Mouse (Mus musculus): Measurements from ENCODE around the gene Kif3a. TPM values are rescaled to one million over a fixed set of nuclear protein-coding genes. Genes with fewer than 3 reads are reported as not detected.
"Not testable (repeated sequence)": the region's sequence is repeated elsewhere in the genome, so short reads cannot be mapped to it uniquely, and the experiment has no call there.

The Kif3a gene
- total RNA-seq, 4 experiments from 2014 or later, result 115 to 156 (median 130) TPM

DNA sequence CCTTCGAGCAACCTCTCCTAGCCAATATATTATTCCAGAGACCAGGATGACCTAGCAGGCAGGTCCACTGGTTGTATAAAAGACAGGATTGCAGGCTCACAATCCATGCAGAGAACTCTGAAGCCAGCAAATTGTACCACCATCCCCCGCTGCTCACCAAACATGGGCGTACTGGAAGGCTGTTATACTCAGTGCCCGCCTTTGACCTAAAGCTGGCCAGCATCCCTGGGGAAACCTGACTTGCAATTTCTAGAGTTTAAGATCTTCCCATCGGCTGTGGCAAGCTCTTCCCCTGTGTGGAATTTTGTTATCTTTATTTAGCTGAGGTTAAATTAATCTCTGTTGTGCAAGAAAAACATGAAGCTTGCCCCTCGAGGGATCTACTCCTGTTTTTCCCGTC lies 24.2 kb upstream of the Kif3a start:
- no peak for DNase-seq (ENCODE audit: low spot score in 2 of 2)

DNA sequence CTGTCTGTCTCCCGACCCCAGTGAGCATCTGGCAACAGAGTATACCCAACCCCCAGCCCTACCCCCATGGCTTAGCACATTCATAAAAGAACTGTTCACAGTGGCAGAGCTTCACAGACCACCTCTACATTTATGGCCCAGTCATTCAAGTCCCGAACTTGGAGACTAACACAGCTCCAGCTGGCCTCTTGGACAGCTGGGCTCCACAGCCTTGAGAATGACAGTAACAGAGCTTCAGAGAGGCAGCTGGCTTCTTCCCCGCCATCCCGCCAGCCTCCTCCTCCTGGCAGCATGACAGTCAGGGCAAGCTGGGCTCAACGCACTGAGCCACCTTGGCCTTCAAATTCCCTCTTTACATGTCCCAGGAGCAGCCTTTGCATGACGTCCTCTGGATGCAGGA lies 20.9 kb upstream of the Kif3a start:
- DNase-seq (ENCODE audit: low spot score in 2 of 2), result no peak

DNA sequence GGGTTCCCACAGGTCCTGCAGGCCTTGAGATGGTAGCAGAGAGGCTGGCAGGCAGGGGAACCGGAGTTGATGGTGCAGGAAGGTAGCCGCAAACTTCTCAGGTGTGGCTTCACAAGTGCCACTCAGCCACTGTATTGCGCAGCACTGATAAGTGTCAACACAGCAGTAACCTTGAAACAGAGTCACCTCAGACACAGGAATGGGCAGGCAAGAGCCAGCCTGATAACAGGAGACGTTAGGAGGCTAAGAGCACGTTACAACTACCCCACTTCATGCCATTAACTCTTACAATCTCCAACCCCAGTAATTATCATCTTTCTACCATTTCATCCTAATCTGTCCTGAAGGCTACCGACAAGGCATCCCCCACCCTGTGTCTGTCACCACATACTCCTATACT lies 19.6 kb upstream of the Kif3a start:
- DNase-seq (ENCODE audit: low spot score in 2 of 2), result no peak

DNA sequence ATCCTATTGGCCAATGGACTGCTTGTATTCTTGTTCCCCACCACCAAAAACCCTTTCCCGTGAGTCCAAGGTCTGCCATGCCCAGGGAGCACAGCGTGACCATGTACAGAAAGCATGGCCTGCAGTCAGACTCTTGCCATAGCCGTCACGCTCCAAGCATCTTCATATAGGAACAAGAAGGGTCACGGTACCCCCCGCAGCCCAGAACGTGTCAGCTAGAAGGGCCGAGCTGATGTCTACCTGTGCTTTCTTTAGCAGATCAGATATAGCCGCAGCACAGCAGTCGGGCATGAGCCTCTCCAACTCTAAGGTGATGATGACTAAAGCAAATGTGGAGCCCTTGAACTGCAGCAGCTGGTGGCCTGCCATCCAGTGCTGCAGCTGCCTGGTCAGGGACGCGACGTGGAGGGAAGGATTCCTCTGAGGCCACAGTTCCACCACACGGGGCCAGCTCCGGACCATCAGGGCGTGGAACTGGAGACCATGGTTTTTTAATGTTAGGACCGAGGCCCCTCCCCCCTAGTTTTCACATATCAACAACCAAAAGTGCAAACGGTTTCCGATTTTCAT lies 19.1 kb upstream of the Kif3a start:
- no peak for DNase-seq (ENCODE audit: low spot score in 2 of 2)

DNA sequence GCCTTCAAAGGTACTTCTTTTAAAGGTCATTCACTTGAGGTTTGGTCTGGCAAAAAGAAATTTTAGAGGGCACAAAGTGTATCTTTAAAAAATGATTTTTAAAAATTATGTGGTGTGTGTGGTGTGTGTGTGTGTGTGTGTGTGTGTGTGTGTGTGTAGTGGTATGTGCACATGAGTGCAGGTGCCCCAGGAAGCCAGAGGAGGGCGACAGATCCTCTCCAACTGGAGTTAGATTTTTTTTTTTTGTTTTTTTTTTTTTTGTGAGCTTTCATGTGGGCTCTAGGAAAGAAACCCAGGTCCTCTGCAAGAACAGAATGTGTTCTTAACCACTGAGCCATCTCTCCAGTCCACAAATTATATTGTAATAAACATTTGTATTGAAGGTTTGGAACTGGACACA lies 16.5 kb upstream of the Kif3a start:
- DNase-seq (ENCODE audit: low spot score in 2 of 2), result no peak

DNA sequence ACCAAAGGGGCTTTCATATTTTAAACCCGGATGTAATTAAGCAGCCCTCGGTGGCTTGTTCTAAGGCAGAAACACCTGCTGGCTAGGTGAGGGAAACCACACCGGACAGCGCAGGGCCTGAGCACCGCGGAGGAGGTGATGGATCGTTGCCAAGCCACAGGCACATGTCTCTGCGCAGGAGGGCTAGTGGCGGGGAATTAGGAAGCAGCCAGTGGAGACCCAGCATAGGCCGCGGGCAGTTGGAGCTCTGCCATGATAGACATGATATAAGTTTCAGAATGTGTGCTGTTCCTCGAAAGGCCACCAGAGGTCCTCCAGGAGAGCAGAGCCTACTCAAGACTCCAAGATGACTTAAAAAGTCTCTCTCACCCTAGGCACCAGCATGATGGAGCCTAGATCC lies 15.4 kb upstream of the Kif3a start:
- DNase-seq (ENCODE audit: low spot score in 2 of 2), result no peak

DNA sequence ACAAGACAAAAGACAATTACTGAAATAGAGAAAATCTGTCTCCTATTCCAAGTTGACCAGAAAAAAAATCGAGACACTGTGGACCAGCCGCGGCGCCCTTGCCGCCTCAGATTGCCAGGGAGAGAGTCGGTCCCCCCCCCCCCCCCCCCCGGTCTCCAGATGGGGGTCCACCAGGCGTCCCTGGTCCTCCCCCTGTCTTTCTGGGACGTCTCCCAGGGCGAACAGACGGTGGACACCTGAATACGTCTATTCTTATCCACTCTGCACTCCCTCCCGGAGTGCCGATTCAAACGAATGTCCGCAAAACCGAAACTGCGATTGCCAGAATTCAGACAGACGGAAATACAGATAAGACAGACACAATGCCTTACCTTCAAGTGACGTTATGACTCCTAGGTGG lies 10.7 kb upstream of the Kif3a start:
- not testable (repeated sequence) for DNase-seq (ENCODE audit: low spot score in 2 of 2)

DNA sequence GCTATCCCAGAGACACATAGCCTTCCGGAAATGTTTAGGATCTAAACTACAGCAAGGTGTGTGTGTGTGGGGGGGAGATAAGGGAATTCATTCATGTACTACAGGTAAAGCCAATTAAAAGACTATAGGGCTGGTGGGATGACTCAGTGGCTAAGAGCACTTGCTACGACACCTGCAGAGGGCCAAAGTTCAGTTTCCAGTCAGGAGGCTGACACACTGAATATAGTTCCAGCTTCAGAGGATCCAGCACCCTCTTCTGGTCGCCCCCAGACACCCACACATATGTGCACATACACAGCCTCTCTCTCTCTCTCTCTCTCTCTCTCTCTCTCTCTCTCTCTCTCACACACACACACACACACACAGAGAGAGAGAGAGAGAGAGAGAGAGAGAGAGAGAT lies 9.2 kb upstream of the Kif3a start:
- not testable (repeated sequence) for DNase-seq (ENCODE audit: low spot score in 2 of 2)

DNA sequence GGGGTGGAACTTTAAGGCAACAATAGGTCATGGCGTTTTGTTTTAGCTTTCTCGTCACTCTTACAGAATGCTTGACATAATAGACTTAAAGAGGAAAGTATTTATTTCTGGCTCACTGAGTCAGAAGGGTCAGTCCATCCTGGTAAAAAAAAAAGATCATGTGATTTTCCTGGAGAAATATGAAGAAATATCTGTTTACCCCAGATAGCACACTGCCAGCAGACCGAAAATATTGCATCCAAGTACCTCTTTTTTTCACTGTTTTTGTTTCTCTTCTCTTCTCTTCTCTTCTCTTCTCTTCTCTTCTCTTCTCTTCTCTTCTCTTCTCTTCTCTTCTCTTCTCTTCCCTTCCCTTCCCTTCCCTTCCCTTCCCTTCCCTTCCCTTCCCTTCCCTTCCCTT lies 7.2 kb upstream of the Kif3a start:
- not testable (repeated sequence) for DNase-seq (ENCODE audit: low spot score in 2 of 2)

DNA sequence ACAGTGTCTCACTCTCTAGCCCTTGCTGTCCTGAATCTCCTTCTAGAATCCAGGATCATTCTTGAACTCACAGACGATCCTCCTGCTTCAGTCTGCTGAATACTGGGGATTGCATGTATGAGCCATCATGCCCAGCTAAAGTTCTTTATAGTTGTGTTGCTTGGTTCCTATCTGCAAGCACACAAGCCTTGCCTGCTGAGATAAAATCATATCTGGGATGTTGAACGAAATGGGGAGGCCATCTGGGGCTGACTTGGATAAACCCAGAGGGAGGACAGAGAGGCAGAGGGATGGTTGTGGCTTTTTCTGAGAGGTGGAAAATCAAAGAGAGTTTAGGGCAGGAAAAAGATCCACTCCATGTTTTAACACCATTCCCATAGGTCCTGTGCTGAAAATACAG lies 5.2 kb upstream of the Kif3a start:
- no peak for DNase-seq (ENCODE audit: low spot score in 2 of 2)

DNA sequence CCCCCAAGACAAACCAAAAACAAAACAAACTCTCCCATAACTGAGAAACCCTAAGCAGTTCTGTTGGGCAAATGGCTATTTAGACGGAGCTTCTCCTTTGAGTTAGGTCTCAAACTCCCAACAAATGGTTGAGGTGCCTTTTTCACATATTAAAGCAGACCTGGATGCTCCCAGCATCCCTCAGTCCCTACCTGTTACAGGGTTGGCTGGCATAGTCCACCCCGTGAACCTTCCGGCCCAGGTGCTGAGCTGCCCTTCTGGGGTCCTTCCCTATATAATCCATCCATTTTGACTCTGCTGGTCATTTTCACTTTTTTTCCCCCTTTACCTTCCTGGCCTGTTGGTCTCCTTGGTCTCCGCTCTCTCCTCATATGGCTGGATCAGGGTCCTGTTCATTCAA lies 533 bp upstream of the Kif3a start:
- no peak for DNase-seq (ENCODE audit: low spot score in 2 of 2)

DNA sequence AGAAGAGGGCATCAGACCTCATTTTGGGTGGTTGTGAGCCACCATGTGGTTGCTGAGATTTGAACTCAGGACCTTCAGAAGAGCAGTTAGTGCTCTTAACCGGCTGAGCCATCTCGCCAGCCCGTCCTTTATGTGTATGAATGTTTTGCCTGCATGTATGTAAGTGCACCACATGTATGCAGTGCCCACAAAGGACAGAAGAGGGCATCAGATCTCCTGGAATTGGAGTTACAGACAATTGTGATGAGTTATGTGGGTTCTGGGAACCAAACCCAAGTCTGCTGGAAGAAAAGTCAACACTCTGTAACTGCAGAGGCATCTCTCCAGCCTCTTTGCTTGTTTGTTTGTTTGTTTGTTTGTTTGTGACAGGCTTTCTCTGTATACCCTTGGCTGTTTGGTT lies 13.4 kb downstream of the Kif3a start:
- no peak for DNase-seq (ENCODE audit: low spot score in 2 of 2)

DNA sequence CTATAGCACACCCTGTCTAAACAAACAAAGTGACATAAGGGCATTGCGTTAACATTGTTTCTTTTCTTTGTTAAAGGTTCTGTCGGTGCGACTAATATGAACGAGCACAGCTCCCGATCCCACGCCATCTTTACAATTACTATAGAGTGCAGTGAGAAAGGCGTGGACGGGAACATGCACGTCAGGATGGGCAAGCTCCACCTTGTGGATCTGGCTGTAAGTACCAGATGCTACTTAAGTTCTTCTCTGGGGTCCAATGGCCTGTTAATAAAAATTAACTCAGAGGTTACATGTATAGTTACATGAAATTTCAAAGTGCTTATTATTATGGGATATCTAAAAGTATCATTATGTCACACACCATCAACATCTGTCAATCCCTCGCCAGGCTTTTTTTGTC lies 16.0 kb downstream of the Kif3a start:
- no peak for DNase-seq (ENCODE audit: low spot score in 2 of 2)

DNA sequence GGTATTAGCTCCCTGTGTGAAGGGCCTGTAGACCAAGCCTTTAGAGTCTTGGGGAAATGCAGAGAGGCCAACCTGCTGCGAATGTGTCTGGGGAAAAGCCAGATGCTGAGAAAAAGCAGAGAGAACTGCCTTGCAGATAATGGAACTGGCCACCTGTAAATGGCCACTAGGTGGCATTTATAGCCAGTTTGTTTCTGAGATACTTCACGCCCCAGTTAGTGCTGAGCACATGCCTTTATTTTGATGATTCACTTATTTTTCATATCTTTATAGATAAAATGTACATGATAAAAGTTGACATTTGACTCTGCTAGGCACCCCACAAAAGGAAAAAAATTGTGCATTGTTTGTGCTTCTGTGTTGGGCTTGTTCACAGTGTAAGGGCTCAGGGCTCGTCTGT lies 17.7 kb downstream of the Kif3a start:
- no peak for DNase-seq (ENCODE audit: low spot score in 2 of 2)

DNA sequence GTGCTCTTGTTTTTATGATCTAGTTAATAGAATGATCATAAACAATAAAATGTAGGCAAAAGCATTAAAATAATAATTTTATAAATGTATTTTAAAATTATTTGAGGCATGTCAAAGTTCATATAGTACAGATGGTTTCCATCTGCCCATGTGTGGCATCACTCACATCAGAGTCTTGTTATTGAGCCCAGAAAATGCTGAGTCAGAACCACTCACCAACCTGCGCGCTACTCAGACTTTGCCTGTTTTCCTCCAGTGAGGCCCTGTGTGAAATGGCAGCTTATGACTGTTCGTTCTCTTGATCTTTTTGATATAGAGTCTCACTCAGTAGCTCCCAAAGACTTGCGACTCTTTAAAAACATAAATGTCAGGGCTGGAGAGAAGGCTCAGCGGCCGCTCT lies 18.3 kb downstream of the Kif3a start:
- no peak for DNase-seq (ENCODE audit: low spot score in 2 of 2)

DNA sequence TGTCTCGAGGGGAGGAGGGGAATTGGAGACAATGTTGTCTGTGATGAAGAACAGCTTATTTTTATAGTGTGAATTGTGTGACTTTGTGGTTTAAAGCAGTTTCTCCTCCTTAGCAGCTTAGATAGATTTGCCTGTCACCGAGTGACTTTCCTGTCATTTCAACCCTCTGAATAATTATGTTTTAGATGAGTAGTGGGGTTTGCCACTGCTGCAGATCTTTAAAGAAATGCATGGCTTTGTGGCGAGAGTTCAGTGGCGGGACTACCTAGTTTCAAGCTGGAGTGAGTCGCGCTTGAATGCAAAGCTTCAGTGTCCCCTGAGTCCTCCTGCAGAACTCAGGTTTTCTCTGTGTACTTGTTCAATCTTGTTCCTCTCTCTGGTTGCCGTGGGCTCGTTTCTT lies 21.1 kb downstream of the Kif3a start:
- DNase-seq (ENCODE audit: low spot score in 2 of 2), result no peak

DNA sequence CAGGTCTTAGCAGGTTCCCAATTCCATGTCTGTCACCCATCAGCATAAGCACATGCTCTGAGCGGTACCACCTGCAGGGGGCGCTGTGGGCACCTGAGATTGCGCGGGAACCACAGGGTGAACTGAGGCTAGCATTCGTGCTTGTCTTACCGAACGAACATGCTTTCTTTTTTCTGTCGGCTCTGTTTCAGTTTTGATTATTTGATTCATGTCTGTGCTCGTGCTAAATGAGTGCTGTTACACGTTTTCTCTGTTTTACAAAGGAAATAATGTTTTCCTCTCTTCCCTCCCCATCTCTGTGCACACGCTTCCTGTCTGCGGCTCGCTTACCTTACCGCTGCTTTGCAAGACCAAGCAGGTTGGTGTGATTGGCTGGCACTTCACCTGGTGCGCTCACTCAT lies 23.2 kb downstream of the Kif3a start:
- DNase-seq (ENCODE audit: low spot score in 2 of 2), result peak in 1 of 2 experiments; percentile 40

DNA sequence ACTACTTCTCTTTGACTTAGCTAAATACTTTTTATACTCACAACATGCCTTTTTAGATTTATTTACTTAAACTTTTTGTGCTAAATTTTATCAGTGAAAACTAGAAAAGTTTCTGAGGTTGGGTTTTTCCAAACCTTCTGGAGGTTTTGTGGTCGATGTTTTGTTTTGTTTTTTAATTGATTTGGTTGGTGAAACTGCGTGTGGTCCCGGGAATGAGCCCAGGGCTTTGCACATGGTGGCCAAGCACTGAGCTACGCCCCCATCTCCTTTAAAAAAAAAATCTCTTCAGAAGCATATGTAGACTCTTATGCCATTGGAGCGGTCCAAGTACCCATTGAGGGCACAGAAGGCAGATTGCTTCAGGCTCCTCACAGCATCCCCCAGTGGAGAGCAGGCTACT lies 23.9 kb downstream of the Kif3a start:
- no peak for DNase-seq (ENCODE audit: low spot score in 2 of 2)

DNA sequence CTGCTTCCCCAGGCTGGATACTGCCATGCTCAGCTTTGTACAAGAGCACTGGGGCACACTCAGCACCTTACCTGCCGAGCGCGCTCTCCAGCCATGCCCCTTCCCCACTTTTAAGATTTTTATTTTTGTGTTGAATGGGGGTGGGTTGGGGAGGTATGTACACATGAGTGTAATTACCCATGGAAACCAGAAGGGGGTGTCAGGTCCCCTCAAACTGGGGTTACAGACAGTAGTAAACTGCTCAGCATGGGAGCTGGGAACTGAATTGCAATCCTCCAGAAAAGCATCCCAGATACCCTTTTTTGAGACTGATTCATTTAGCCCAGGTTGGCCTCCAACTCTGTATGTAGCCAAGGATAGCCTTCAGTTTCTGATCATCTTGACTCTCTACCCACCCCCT lies 37.8 kb downstream of the Kif3a start:
- no peak for DNase-seq (ENCODE audit: low spot score in 2 of 2)

DNA sequence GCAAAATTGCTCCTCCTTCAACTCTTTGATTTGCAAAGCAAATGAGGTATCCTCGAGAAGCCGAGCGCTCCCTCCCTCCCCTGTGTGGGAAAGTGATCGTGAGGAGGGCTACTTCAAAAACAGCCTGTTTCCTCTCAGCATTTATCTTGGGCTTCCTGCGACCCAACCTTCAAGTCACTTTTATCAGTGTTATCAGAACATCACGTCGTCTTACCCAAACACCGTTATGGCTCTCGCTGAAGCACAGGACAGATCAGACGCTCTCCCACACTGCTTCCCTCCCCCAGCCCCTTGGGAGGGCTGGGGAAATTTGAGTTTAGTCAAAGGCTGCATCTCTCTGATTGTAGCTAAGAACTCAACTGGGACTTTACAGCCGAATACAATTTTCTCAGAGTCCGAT lies 38.4 kb downstream of the Kif3a start:
- no peak for DNase-seq (ENCODE audit: low spot score in 2 of 2)

DNA sequence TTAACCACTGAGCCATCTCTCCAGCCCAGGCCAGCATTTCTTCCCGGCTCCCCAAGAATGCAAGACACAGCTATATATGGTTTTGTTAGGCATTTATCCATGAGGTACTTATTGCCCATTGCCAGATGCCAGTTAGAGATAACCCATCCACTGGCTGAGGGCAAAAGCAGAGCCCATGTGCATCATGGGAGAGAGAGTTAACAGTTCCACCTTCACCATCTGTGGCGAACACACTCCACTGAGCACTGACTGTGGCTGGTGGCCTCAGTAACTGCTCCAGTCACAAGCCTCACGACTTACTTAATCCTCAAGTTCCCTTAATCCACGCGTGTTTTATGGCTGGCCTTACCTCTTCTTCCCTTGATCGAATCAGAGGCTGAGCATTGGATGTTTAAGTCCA lies 42.1 kb downstream of the Kif3a start:
- no peak for DNase-seq (ENCODE audit: low spot score in 2 of 2)

DNA sequence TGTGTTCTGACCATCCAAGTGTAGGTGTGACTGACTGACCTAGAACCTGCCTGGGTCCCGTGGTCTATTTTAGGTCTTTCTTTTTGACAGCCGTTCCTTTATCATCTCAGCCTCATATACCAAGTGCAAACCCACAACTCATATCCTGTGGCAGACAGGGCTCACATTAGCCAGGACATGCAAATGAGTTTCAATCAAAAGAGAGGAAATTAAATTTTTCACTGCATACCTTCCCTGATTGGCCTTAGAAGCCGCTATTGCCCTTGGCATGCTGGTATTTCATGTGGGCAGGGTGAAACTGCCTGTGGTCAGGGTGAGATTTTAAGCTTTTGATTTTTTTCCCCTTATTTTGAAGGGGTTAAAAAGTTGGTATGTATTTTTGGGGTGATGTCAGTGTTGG lies 42.5 kb downstream of the Kif3a start:
- no peak for DNase-seq (ENCODE audit: low spot score in 2 of 2)

DNA sequence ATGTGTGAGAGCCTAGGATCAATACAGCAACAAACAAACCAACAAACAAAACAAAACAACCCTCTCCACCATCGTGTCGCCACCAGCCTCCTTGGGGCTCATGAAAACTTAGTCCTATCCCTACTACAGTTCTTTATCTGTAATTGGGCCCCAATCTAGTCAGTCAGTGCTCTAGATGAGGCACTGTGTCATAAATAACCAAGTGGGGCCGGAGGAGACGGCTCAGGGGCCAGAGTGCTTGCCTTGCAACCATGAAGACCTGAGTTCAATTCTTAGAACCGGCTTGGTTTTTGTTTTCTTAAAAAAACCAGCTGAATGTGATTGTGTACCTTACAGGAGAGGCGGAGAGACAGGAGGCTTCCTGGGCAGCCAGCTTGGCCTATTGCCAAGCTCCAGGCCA lies 48.0 kb downstream of the Kif3a start:
- DNase-seq (ENCODE audit: low spot score in 2 of 2), result no peak

DNA sequence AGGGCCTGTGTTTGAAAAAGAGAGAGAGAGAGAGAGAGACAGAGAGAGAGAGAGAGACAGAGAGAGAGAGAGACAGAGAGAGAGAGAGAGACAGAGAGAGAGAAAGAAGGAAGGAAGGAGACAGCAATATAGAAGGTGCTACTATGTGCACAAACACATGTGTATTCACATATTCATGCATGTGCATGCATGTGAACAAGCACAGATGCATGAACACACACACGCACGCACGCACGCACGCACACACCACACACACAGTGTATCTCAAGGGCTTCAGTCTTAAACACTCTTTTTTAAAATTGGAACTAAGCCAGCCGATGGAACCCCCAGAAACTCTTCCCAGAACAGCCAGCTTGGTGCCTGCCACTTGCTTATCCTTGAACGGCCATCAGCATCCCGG lies 48.4 kb downstream of the Kif3a start:
- no peak for DNase-seq (ENCODE audit: low spot score in 2 of 2)

Measured in layer of hippocampus, adult 8-10 months (tissue).